Mouse (Mus musculus) heart, embryonic 11.5 days (tissue): ENCODE measurements at regions not wholly inside any gene's neighbourhood (a gene's known extent, or its start where the extent isn't known, plus 50 kb on each side); places are given as distances from the start of the nearest gene placed in this dataset.

Experiments
- ATAC-seq: fragments of 200-750 bp; cut with Nextera tagmentation; replicated peaks from 2 replicates; pipeline ENCODE4 v1.8.0; 2017; ENCODE audit warnings: moderate library complexity; ENCODE audit not compliant: insufficient number of reproducible peaks, low FRiP score, low TSS enrichment
- H3K27ac ChIP-seq: fragments of 300-500 bp; sonication (generic); 2 replicates; pipeline ENCODE4 v1.5.1; 2014; ENCODE audit warnings: mild to moderate bottlenecking, low read depth, low read length
- H3K27me3 ChIP-seq: fragments of 300-500 bp; sonication (generic); 2 replicates; pipeline ENCODE4 v1.6.1; 2014; ENCODE audit warnings: mild to moderate bottlenecking, low read length, mixed read lengths; ENCODE audit not compliant: control insufficient read depth, insufficient read depth
- H3K36me3 ChIP-seq: fragments of 300-500 bp; sonication (generic); 2 replicates; pipeline ENCODE4 v1.6.1; 2014; ENCODE audit warnings: mild to moderate bottlenecking, low read length, moderate library complexity, mixed read lengths; ENCODE audit not compliant: control insufficient read depth, insufficient read depth
- H3K4me1 ChIP-seq: fragments of 300-500 bp; sonication (generic); 2 replicates; pipeline ENCODE4 v1.6.1; 2014; ENCODE audit warnings: low read length; ENCODE audit not compliant: control insufficient read depth, insufficient read depth
- H3K4me2 ChIP-seq: fragments of 300-500 bp; sonication (generic); 2 replicates; pipeline ENCODE4 v1.6.1; 2014; ENCODE audit warnings: mild to moderate bottlenecking, moderate library complexity
- H3K4me3 ChIP-seq: fragments of 300-500 bp; sonication (generic); 2 replicates; pipeline ENCODE4 v1.5.1; 2014; ENCODE audit warnings: low read depth, low read length
- H3K9ac ChIP-seq: fragments of 300-500 bp; sonication (generic); 2 replicates; pipeline ENCODE4 v1.6.1; 2014; ENCODE audit warnings: mild to moderate bottlenecking, low read depth, low read length, moderate library complexity
- H3K9me3 ChIP-seq: fragments of 300-500 bp; sonication (generic); replicated peaks from 2 replicates; pipeline ENCODE4 v1.6.1; 2016; ENCODE audit warnings: low read length; ENCODE audit not compliant: control insufficient read depth
- WGBS: fragments of 180-500 bp; shearing (Covaris S2); extraction: QIAGEN DNeasy Blood & Tissue Kit; methylation state at CpG from one replicate; pipeline ENCODE4 v1.1.7; 2014; ENCODE audit not compliant: insufficient replicate concordance; 5-methylcytosine and 5-hydroxymethylcytosine counted together

- no peaks in the 10 kb centered on the region for H3K27me3 ChIP-seq
- H3K9ac ChIP-seq: no peak overlapping the region
- 66% methylated on average over 13 of the region's 13 CpGs for WGBS
- no peak overlapping the region for H3K4me2 ChIP-seq
- H3K4me1 ChIP-seq: no peaks in the 10 kb centered on the region
- H3K9me3 ChIP-seq: no peaks in the 10 kb centered on the region
- H3K36me3 ChIP-seq: no peaks in the 10 kb centered on the region
- no peak for ATAC-seq
- H3K4me3 ChIP-seq: no peak overlapping the region
- no peak overlapping the region for H3K27ac ChIP-seq
These were observed 340.2 kb upstream of the Slc24a2 start for GRCm38 (mm10) chr4:87570470-87570891.

- H3K27me3 ChIP-seq: no peaks in the 10 kb centered on the region
- WGBS: 69% methylated on average over 2 of the region's 2 CpGs
- no peak overlapping the region for H3K4me3 ChIP-seq
- H3K4me2 ChIP-seq: no peak overlapping the region
- no peaks in the 10 kb centered on the region for H3K4me1 ChIP-seq
- no peak overlapping the region for H3K27ac ChIP-seq
- no peak for ATAC-seq
- no peaks in the 10 kb centered on the region for H3K36me3 ChIP-seq
- no peaks in the 10 kb centered on the region for H3K9me3 ChIP-seq
- no peak overlapping the region for H3K9ac ChIP-seq
These were observed 336.3 kb upstream of the Slc24a2 start for GRCm38 (mm10) chr4:87566616-87567015.

- no peaks in the 10 kb centered on the region for H3K36me3 ChIP-seq
- no peaks in the 10 kb centered on the region for H3K27me3 ChIP-seq
- no peaks in the 10 kb centered on the region for H3K4me1 ChIP-seq
- H3K9me3 ChIP-seq: no peaks in the 10 kb centered on the region
- no peak overlapping the region for H3K27ac ChIP-seq
- no peak for ATAC-seq
- H3K4me2 ChIP-seq: no peak overlapping the region
- WGBS: 66% methylated on average over 3 of the region's 3 CpGs
- H3K9ac ChIP-seq: no peak overlapping the region
- H3K4me3 ChIP-seq: no peak overlapping the region
These were observed 324.6 kb upstream of the Slc24a2 start for GRCm38 (mm10) chr4:87554912-87555311.
